Mouse (Mus musculus) embryonic fibroblast, embryonic 13.5 days (primary cell): Measurements from ENCODE around the gene Ccdc91. TPM values are rescaled to one million over a fixed set of nuclear protein-coding genes. Genes with fewer than 3 reads are reported as not detected.

Source experiments
- H3K27ac ChIP-seq: 2 replicates; pipeline ENCODE4 v1.5.1; 2012; ENCODE audit warnings: low read length, control low read depth, inconsistent platforms; ENCODE audit not compliant: insufficient read depth
- H3K4me1 ChIP-seq: 2 replicates; pipeline ENCODE4 v1.6.1; 2011; ENCODE audit warnings: low read length; ENCODE audit not compliant: control insufficient read depth, insufficient read depth
- H3K4me3 ChIP-seq: 2 replicates; pipeline ENCODE4 v1.5.1; 2011; ENCODE audit warnings: mild to moderate bottlenecking, control low read depth, low read length; ENCODE audit not compliant: insufficient read depth
- CTCF ChIP-seq: IDR thresholded peaks from 2 replicates; pipeline ENCODE4 v1.5.1; 2011; ENCODE audit warnings: mild to moderate bottlenecking, control low read depth, low read length, moderate library complexity, borderline replicate concordance; ENCODE audit not compliant: insufficient read depth
- POLR2A ChIP-seq: IDR thresholded peaks from 2 replicates; pipeline ENCODE4 v1.6.1; 2011; ENCODE audit warnings: low read depth, mild to moderate bottlenecking, control low read depth, low read length, moderate library complexity
- polyA plus RNA-seq: library from polyadenylated mRNA; stranded (reverse); fragments of >200 nt; gene quantifications from 2 replicates; pipeline ENCODE4 v1.2.4, GENCODE M21; 2011; ENCODE audit warnings: low read depth; ENCODE audit not compliant: missing spikeins, insufficient read length

Ccdc91 gene
- 19.6 and 20.5 TPM in 2 replicates for polyA plus RNA-seq

DNA sequence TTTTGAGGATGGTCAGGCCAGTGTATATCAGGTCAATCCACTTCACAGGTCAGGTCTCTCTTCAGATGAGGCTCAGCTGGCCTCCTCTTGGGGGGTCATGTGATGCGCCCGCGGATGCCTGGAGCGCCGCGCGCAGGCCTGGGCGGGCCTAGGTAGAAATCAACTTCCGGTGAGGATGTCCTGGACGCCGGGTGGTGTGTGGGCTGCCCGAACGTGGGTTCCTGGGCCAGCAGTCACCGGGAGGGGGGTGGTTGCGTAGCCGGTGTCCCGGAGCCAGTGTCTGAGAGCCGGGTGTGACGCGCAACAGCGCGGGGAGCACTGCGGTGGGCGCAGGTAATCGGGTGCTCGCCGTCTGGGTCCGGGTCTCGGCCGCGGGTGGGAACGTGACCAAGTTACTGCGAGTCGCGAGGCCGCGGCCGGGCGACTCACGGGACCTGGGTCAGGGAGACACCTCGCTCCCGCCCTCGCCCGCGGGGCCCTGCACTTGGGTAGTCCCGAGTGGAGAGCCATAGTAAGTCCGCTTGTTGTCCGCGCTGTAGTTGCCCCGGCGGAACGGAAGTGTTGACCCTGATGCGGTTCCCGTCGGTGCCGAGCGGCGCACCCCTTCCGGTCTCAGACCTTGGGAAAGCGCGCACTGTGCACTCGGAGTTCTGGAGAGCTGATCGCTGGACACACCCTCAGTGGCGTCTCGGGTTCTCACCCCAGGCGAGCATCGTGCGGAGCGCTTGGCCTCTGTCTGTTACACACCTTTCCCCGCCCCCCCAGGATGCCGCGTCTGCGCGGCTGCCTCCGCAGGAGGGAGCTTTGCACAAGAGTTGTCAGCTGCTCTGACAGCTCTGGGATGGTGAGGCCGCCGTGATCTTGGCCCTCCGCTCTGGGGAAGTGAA is at the start of gene Ccdc91:
Gene Ccdc91 (plus strand): TSS at position 102 of the 887 bp plus-strand sequence.
- TF ChIP-seq POLR2A (peak; percentile 82), CTCF (no peak)
- Histone ChIP-seq H3K27ac (peak within 1 kb of the TSS; percentile 42; the same call in 1 of the 2 replicates), H3K4me1 (peaks cover 3% of the 10 kb centered on the region; the same call in 1 of the 2 replicates), H3K4me3 (peak within 1 kb of the TSS; percentile 65)

DNA sequence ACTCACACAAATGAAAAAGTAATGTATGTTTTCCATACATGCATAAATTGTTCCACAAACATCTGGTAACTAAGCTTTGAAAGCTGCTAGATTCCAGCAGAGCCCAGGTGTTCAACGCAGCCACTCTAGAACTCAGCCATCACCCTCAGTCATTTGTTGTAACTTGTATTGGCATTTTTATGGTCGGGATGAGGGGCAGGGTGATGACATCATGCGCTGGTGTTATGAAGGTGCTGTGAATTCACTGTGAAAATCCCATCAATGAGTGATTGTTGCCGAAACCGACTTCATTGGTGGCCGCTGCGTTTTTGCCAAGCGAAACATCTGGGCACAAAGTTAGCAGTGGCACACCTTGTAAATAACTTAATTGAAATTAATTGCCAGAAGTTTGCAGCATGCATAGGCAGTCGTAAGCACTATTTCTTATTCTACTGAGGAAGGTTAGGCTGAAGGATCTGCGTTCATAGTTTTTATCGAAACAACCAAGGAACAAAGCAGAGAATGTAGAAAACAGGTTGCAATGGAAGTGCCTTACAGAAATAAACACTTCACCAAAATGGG is 48.6 kb upstream of the Ccdc91 start:
- Histone ChIP-seq H3K4me3 (no peak overlapping the region), H3K27ac (no peak overlapping the region), H3K4me1 (no peaks in the 10 kb centered on the region)
- TF ChIP-seq POLR2A (no peak), CTCF (no peak)

DNA sequence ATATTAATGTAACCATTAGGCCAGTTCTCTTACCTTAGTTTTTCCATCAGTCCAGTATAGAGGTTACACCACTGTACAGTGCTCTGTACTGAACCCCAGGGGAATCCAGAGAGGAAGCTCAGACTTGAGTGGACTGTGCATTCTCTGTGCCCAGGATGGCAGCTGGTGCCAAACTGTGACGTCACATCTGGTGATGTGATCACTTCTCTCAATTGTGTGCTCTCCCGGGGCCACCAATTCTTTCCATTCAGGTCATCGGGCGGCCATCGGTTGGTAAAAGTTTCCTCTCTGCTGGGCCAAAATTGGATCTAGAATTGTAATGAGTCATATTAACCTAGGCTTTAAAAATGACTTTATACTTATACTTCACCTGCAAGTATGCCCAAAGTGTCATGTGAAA is 19.9 kb upstream of the Ccdc91 start:
- Histone ChIP-seq H3K4me1 (no peaks in the 10 kb centered on the region), H3K4me3 (no peak overlapping the region), H3K27ac (no peak overlapping the region)
- no peak for TF ChIP-seq POLR2A
- no peak for TF ChIP-seq CTCF

GRCm38 (mm10) chr6:147458637-147459301 is 16.9 kb upstream of the Ccdc91 start:
- no peak overlapping the region for H3K27ac ChIP-seq
- no peak overlapping the region for H3K4me3 ChIP-seq
- H3K4me1 ChIP-seq: no peaks in the 10 kb centered on the region
- TF ChIP-seq CTCF (no peak), POLR2A (no peak)

DNA sequence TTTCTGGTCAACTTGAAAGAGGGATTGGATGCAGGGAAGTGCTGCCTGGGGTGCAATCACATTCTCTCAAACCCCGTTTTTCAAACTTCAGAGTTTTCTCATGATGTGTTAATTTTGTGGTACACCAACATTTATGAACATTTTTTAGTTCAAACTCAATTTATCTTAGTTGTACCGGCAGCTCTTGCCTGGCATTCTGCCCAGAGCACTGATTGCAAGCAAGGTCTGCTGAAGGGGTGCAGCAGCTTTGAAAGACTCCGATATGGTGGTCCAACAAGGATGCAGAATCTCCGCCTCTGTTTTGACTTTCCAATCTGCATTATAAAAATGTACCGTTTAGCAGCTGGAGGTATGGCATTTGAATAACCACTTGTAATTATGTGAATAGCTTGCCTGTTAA is 5.6 kb upstream of the Ccdc91 start:
- Histone ChIP-seq H3K4me1 (no peaks in the 10 kb centered on the region), H3K4me3 (no peak overlapping the region), H3K27ac (no peak overlapping the region)
- TF ChIP-seq POLR2A (no peak), CTCF (no peak)

DNA sequence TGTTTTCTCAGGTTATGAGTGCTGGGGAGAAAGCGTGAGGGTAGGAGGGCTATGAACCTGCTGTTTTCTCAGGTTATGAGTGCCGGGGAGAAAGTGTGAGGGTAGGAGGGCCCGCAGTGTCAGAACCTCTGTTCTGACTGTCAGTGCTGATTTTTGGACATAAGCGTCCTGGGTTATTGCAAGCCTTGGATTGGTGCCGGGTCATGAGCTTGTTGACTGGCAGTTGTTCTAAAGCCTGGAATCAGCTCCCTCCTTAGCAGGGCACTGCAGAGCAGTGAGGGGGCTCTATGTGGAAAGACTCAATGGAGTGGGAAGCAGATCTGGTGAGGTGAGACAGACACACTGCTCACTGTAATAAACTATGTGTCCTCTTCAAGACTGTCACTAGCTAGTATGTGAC is 5.5 kb downstream of the Ccdc91 start:
- TF ChIP-seq CTCF: no peak
- TF ChIP-seq POLR2A: no peak
- H3K4me3 ChIP-seq: no peak overlapping the region
- no peak overlapping the region for H3K27ac ChIP-seq
- peaks cover 3% of the 10 kb centered on the region; the same call in 1 of the 2 replicates for H3K4me1 ChIP-seq

DNA sequence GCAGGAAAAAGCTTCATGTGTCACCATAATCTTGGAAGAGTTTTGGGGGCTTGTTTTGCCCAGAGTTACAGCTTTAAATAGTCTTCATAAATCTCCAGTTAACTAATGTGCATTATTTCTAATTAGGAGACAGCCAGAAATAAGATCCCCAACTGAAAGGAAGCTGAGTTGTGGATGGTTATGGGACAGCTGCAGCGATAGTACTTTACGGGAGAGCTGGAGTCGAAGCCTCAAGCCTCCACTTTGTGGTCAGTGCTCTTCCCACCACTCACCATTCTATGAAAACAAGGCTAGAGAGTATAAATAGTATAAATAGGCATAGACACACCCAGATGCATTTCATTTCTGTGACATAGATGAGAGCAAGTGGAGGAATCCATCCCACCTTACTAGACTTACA is 14.5 kb downstream of the Ccdc91 start:
- no peaks in the 10 kb centered on the region for H3K4me1 ChIP-seq
- H3K4me3 ChIP-seq: no peak overlapping the region
- no peak overlapping the region for H3K27ac ChIP-seq
- TF ChIP-seq POLR2A (no peak), CTCF (no peak)

DNA sequence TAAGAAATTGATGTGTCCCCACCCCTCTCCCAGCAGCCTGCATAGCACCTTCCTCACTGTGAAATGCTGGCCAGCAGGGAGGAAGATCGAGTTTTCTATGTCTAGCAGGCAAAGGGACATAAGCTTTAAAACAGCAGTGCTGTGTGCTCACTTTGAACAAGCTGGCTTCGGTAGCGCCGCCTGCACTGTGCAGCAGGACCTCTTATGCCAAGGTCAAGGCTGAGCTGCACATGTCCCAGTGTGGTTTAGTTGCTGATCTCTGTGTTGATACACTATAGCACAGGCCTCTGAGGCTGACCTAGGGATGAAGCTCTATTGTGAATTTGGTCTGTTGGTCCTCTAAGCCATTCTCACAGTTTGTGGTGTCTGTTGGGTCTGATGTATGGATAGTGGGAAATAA is 16.9 kb downstream of the Ccdc91 start:
- TF ChIP-seq POLR2A (no peak), CTCF (no peak)
- Histone ChIP-seq H3K27ac (no peak overlapping the region), H3K4me3 (no peak overlapping the region), H3K4me1 (no peaks in the 10 kb centered on the region)

DNA sequence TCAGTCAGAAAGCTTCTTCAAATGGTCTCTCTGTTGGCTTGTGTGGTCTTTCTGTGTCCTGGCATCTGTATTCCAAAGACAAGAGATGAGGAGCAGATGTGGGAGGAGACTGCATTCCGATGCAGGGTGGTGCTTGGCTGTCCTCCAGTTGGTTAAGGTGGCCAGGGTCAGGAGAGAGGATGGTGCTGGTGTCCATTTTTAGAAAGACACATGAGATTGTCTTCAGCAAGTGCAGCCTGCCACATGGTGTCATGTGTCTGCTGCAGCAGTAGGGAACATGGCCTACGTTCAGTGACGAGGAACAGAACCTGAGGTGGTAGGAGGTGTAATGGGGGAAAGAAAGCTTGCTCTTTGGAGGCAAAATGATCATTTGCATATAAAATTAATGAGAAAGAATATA is 25.8 kb downstream of the Ccdc91 start:
- H3K4me3 ChIP-seq: no peak overlapping the region
- no peak overlapping the region for H3K27ac ChIP-seq

More for the DNA sequence above, 25.8 kb downstream of the Ccdc91 start:
- no peak for TF ChIP-seq CTCF
- no peak for TF ChIP-seq POLR2A
- H3K4me1 ChIP-seq: 0 out of 2 replicates have a peak, but pooled peaks cover 4% of the 10 kb centered on the region
